Mouse (Mus musculus) mature B cell (primary cell): Measurements from ENCODE around the gene Hopx.
"Not testable (repeated sequence)": the region's sequence is repeated elsewhere in the genome, so short reads cannot be mapped to it uniquely, and the experiment has no call there.

ENCODE experiments used
- in situ Hi-C: fragments of 300-500 bp; cut with MboI; formaldehyde crosslinking; loops from 2 replicates; pipeline ENCODE4 v1.14.3; 2019

Gene Hopx

DNA sequence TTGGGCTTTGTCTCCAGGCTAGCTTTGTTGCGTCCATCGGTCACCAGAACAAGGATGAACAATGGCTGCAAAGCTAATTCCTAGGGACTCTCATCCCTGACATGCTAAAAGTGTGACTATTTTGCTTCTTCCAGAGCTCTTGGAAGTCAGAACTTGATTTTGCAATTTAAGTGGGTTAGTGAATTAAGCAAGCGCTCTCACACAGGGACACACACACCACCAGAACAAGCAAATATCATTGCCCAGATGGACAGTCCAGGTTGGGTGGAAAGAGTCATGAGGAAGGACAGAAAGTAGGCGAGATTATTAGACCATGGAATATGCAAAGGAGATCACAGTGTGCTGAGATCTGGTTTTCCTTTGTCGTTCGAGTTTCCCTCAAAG, 14.9 kb downstream of the Hopx start:
- in situ Hi-C loops = no loop called here

DNA sequence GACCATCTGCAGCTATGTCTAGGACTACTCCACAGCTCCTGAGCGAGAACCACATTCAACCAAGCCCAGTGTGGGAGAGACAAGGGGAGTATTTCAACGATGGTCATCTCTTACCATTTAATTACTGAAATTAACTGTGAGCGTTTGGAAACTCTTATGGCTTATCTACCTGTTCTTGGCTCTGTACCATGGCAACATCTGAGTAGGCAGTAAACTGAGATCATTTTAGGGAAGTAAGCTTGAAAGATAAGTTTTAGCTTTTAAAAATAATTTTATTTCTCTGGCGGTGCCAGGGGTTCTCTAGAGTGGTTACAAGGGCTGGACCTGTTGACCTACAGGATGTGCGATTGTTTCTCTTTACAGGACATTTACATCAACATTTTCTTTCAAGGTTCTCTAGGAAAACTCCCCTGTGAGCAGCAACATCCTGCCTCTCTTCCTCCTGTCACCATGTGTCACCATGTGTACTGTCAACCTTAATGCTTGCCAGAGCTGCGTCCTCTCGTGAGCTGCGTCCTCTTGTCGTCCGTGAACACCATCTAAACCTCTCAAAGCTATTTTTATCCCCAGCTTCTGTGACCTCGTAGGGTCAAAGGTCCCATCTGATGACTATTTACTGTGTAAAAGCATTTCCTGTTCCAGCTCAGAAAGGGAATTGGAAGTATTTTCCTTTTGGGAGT, 15.5 kb downstream of the Hopx start:
- in situ Hi-C loops = no loop called here

DNA sequence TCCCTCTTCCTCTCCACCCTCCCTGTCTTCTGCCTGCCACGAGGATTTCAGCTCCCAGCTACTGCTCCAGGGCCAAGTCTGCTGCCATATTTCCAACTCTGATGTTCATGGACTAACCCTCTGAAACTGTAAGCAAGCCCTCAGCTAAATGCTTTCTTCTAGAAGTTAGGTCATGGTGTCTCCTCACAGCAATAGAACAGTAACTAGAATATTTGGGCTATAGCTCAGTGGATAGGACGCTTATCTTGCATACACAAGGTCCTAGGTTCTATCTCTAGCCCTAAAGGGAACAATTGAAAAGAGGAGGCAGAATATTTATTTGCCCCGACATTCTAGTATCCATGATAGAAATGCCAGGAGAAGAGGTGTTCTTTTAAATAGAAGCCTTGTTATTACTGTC, 16.0 kb downstream of the Hopx start:
- in situ Hi-C loops = no loop called here

DNA sequence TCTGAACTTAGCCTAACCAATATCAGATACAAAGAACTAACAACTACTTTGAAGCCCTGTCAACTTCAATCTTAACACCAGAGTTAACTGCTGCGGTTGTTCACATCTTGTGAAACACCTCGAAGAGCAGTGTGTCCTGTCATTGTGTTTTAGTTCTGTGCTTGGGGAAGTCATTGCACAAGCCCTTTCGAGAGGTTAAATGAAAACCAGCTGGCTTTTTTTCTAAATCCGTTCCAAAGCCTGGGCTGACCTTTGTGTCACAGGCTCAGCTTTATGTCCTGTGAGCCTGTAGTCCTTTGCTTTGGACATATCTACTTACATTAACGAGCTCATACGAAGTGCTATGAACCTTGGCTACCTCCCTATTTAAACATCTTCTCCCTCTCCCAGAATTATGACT, 17.2 kb downstream of the Hopx start:
- in situ Hi-C loops = no loop called here

DNA sequence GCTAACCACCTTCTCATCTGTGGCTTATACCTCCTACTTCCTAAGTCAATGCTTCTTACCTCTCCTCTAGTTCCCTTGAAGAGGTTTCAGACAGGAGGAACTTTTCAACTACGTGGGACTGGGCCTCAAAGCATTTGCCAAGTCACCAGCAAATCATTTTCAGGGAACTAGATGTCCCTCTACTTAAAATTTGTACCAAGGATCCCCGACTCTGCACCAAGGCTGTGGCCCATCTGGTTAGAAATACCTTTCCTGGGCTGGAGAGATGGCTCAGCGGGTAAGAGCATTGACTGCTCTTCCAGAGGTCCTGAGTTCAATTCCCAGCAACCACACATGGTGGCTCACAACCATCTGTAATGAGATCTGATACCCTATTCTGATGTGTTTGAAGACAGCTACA, 18.7 kb downstream of the Hopx start:
- in situ Hi-C loops = not testable (repeated sequence)

DNA sequence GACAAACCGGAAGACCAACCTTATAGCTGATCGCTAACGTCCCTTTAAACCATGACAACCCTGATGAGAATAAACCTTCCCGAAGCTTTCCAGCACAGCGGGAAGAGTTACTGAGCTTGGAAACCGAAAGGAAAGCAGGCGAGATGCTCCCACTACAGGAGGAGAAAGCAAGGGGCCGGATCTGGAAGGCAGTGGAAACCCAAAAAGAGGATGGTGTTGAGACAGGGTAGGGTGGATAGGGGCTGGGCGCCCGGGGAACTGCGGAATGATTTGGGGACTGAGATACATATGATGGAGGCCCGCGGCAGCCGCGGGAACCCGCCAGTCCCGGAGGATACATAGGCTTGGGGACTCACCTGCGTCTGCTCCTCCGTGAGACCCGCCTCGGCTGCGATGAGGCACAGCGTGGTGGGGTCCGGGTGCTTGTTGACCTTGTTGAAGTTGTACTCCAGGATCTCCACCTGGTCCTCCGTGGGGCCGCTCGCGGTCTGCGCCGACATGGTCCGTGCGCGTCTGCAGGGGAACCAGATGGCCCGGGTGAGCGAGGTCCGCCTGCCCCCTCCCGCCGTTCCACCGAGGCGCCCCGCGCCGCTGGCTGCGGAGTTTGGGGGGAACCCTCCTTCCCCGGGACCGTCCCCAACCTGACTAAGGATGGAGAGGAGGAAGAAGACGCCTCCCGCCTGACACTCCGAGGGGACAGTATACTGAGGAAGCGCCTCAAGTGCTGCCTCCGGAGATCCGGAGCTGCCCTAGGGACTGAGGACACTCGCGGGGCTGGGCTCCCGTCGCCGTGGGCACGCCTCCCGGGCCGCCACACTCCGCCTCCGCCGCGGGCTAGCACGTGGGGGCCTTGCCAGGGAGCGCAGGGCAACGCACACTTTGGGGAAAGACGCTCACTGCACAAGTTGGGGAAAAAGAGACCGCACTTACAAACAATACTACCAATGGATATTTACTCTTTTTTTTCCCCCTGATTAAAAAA, 20.1 kb downstream of the Hopx start:
- in situ Hi-C loops = no loop called here

DNA sequence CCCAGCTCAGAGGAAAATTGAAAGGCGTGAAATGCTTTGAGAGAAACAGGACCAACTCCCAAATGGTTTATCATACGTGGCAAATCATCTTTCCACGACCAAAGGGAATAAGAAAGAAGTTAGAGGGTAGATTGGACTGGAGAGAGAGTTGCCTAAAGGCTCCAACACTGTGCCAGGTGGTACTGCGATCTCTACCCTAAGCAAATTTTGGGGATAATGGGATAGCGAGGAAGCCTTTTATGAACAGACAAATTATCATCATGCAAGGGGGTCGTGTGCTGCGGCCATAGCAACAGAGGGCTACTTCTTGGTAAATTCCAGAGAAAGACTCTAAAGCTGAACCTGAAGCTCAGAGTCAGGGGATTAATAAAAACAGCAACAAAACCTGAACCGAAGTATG, 21.0 kb downstream of the Hopx start:
- in situ Hi-C loops = no loop called here

DNA sequence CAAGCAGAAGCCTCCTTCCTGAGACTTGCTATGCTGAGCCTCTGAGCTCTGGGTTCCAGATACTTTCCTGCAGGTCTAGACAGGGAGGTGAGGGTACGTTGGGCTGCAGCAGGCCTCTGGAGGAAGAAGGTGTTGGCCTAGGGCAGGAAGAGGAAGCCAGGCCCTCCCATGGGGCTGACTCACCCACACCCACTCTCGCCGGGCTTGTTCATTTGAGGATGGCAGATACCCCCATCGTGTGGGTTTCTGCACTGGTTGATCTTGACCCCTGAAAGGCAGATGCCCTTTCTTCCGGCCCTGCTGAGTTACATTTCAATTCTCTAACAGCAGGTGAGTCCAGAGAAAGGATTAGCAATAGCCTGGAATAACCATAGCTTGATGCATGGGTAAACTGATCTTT, 22.4 kb downstream of the Hopx start:
- in situ Hi-C loops = no loop called here

DNA sequence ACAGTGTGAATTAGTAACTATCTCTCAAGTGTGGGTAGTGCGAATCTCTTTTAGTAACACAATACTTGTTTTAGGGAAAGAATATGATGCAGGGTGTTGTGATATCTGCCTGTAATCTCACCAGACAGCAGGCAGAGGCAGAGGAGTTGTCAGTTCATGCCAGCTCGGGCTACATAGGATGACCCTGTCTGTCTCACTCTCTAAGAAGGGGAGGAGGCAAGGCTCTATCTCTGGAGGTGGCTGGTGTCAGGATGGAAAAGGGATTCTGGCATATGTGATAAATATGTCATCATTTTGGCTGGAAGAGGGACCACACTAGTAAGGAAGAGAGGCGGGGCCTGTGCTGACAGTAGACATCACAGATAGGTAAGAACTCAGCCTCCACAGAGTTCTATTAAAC, 23.0 kb downstream of the Hopx start:
- in situ Hi-C loops = no loop called here

DNA sequence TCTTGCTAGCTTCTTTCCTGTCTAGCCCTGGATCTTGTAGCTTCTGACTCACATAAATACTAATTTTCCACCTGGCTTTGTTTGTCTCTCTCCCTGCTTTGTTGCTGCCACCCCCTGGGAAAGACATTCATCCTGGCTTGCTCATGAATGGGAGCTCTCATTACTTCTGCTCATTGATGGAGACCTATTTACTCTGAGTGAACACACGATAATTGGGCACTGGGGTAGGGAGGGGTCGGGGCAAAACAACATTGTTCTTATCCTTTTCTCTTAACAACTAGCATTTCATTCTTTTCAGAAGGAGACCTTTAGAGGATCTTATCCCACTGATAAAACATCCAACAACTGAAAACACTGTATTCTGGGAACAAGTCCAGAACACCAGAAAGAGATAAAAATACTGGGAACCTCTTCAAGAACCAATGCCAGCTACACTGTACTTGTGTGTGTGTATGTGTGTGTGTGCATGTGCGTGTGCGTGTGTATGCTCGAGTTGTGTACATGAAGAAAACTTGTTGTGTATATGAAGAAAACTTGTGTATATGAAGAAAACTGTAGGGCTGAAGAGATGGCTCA, 24.3 kb downstream of the Hopx start:
- in situ Hi-C loops = no loop called here

DNA sequence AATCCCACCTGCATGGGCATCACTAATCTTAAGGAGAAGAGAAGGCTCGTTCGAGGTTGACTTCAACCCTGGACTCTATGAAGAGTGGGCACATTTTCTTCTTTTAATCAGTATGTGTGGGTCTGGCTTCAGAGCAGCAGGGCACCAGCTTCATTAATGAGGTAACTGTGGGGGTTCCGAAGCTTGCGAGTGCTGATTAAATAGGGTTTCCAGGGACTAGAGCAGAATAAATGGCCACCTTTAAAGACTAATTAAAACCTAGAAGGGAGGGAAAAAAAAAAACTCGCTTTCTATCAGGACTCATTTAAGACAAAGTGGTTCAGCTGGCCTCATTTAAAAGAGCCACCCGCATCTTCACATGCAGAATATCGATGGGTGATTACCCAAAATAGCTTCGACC, 25.0 kb downstream of the Hopx start:
- in situ Hi-C loops = no loop called here

DNA sequence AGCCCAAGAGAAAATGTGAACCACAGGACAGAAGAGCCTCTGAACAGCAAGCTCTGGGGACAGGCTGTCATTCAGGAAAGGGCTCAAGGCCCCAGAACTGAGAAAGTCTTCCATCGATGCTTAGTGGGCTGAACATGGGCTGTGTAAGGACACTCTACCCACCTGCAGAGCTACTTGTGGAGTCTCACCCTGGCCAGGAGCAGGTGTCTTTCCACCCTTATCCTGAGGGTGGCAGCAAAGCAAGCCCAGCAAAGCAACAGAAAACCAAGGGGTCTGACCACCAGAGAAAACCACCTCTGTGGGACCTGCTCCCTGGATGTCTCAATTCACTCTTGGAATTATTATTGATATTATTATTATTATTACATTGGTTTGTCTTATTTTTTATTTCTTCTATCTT, 25.6 kb downstream of the Hopx start:
- in situ Hi-C loops = no loop called here

DNA sequence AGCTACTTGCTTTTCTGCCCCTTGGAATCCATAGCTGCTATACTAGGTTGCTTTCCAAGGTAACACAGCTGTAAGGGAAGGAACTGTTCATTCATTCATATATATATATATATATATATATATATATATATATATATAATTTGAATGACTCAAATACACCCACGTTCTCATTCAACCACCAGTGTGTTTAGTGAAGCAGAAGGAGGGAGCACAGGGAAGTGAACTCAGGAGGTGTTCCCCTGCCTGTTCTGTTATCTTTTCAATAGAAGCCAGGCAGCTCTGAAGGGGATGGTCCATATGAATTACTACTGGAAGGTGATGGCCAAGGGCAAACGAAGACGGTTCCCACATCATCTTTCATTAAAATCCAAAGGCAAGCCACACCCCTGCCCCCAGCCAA, 27.8 kb downstream of the Hopx start:
- in situ Hi-C loops = no loop called here

DNA sequence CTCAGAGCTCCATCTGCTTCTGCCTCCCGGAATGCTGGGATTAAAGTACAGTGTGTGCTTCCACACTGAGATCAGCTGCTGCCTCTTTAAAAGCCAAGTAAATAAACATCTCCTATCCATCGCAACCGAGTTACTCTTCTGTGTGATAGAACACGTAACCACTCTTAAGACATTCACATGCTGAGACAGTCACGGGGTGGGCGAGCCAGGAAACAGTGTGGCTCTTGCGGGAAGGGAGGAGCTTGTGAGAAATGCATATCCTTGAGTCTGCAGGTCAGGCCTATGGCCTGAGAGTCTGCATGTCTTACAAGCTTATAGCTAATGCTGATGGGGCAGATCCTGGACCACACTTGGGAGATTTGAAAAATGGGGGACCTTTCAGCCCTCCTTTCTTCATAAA, 28.4 kb downstream of the Hopx start:
- in situ Hi-C loops = no loop called here

DNA sequence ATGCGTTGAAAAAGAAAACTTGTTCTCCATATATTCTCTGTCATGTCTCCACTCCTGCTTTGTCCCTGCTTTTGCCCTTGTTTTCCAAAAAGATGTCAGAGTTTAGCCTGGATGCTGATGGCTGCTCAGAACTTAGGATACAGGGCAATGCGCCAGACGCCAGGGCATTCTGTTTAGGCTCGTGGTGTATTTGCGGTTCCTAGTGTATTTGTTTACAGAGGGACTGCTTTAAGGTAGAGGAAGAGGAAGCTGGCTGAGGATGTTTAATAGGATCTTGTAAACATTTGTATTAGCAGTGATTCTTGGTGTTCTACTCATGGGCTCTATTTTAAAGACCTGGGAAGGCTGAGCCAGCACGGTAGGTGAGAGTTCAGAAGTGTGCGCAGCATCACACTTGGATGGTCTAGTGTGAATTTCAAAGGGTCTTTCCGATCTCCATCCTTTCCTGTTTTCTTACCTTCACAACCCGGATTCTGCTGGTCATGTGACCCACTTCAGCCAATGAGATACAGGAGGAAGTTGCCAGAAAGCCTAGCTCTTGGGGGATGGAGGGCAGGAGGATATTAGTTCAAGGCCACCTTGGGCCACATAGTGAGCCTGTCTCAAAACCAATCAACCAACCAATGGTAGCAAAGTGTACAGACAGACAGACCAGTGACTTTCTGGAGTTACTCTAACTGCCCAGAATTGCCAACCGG, 29.0 kb downstream of the Hopx start:
- in situ Hi-C loops = no loop called here

DNA sequence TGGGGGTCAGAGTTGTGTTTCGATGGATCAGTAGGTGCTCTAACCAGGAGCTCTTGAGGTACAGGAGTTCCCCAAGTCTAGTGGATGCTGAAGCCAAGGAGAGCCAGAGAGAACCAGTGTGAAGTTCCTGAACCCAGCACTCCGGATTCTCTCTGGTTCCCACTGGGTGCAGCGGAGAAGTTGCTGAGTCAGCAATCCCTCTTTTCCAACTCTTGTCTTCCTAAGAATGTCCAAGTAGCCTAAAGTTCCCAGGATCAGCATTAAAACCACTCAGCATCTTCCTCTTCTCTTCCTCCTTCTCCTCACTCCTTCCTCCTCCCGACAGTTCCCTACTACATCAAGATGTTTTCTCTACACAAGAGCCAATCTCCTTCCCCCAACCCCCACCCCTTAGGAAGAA, 30.5 kb downstream of the Hopx start:
- in situ Hi-C loops = no loop called here

DNA sequence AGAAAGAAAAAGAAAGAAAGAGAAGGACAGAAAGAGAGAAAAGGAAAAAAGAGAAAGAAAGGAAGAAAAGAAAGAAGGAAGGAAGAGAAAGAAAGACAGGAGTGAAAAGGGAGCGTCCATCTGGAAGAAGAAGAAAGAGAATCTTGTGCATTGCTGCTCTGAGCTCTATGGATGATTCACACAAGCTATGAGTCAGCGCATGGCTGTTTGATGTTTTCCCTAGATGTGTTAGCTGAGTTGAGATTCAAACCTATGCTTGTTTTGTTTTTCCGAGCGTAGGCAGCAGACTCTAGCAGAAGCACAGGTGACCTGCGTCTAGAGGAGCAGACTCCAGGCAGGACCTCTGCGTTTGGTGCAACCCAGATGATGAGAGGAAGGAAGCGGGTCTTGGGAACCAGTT, 32.2 kb downstream of the Hopx start:
- in situ Hi-C loops = no loop called here

DNA sequence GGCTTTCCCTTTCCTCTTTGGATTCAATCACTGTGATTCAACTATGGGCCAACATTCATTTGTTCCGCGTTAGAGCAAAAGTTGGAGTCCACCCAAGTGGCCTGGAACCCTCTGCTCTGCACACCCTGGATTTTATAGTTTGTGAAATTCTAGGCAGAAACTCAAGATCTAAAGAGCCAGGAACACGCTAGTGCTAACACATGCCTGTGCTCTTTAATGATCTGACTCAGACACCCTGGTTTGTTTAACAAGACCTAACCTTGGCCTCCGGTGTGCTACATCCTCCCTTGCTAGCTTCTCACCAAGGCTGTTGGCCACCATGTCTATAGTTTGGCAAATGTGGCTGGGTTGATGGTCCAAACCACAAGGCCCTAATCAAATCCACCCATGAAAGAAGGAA, 34.2 kb downstream of the Hopx start:
- in situ Hi-C loops = no loop called here

DNA sequence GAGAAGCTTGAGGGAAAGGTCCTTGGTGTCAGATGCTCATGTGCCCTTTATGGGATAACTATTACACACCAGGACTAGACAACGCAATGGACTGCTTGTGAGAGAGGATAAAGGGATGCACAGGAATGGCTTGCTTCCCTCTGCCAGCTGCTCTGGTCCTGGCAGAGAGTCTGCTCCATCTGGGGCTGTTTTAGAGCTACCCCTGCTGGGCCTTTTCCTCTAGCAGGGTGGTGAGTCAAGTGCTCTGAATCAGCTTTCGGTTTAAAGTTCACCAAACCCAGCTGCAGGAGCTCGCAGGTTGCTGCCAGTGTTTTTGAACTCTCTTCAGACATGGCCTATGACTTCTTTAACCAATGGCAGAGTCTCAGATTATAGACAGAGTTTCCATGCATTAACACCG, 39.0 kb downstream of the Hopx start:
- in situ Hi-C loops = no loop called here

DNA sequence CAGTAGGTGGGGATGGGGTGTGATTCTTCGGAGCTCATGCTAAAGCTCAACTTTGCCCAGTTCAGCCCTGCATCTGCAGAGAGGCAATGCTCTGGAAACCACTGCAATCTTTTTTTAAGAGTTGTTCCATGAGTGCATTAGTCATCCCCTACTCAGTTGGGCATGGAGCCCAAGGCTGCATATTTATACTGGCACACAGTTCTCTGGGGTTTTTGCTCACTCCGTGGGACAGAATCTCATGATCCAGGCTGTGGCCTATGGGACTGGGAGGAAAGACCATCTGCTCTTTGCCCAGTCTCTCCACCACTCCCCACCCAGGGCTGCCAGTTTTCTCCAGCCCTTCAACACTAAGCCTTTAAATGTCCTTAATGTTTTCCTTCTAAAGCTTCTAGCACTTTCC, 40.0 kb downstream of the Hopx start:
- in situ Hi-C loops = no loop called here

DNA sequence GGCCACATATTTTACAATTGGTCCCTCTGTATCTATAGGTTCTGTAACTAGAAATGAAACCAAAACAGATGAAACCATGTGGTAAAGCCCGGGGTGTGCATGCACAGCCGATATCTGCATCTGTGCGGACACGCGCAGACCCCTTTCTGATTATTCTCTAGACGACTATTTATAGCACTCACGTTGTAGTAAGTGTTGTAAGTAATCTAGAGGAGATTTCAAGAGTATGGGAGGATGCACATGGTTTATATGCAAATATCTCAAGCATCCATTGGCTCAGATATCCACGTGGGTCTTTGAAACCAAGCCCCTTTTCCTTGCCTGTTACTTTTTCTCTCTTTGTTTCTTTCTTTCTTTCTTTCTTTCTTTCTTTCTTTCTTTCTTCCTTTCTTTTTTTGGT, 41.1 kb downstream of the Hopx start:
- in situ Hi-C loops = no loop called here

DNA sequence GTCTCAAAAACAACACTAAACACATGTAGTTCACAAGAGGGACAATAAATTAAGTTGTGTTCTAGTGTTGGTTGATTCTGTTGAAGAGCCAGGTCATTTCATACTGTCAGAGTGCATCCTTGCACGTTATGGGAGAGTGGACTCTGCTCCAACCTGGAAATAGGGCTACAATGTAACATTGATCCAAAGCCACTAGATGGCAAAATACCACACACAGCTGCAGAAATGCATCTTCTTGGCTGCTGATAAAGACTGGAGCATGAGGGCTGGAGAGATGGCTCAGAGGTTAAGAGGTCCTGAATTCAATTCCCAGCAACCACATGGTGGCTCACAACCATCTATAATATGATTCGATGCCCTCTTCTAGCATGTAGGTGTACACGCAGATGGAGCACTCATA, 43.3 kb downstream of the Hopx start:
- in situ Hi-C loops = no loop called here

DNA sequence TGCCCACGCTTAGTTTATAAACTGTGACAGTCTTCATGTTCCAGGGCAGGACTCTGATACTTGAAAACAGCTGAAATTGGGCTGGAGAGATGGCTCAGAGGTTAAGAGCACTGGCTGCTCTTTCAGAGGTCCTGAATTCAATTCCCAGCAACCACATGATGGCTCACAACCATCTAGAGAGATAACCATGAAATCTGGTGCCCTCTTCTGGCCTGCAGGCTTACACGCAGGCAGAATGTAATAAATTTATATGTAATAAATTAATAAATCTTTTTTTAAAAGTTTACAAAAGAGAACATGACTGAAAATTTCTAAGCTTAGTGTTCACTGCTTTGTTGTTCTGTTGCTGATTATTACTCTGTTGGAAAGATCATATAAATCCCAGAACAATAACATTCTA, 43.9 kb downstream of the Hopx start:
- in situ Hi-C loops = no loop called here
